Mouse (Mus musculus) urinary bladder, postnatal 4 days (tissue): ENCODE results near the gene Fbxw20.
"Not testable (repeated sequence)": the region's sequence is repeated elsewhere in the genome, so short reads cannot be mapped to it uniquely, and the experiment has no call there.

Source experiments
- DNase-seq, 2 experiments: peaks; one replicate each; pipeline ENCODE4 v3.0.0; 2021 to 2022; ENCODE audit warnings: low spot score in 2 of 2

Fbxw20 gene

GRCm38 (mm10) chr9:109234654-109235053 lies at the start of gene Fbxw20:
Fbxw20 (minus strand) TSS chr9:109234754.
- no peak for DNase-seq

- no peak for DNase-seq
Observed at GRCm38 (mm10) chr9:109263041-109263440, 28.5 kb upstream of the Fbxw20 start.

DNA sequence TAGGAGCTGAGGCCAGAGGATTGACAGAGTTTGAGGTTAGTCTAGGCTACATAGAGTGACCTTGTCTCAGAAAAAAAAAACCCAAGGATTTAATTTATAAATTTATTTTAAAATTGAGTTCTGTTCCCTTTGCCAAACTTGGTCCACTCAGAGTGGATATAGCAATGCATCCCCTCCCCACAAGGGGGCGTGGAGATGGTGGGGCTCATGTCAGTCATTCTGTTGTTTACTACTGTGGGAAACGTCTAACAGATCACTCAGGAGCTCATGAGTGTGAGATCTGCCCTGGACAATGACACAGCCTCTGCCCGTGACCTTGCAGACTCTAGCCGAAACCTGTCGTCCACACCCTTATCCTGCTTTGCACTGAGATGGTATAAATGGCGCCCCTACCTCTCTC lies 16.1 kb downstream of the Fbxw20 start:
- no peak for DNase-seq

DNA sequence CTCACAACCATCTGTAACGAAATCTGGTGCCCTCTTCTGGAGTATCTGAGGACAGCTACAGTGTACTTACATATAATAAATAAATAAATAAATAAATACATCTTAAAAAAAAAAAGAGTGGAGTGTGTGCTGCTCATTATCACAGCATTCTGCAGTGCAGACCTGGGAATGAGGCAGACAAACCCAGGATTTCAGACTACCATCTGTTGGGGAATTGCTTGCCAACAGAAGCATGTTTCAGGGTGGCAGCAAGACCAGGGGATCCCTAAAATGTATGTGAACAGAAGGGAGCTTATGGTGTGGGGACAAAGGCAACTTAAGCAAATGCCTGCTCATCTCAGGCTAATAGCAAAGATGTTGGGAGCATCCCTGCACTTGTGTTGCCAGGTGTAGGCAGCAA lies 33.2 kb downstream of the Fbxw20 start:
- DNase-seq: not testable (repeated sequence)

- DNase-seq: no peak
Observed at GRCm38 (mm10) chr9:109200349-109200748, 34.2 kb downstream of the Fbxw20 start.

GRCm38 (mm10) chr9:109199353-109199752 lies 35.2 kb downstream of the Fbxw20 start:
- no peak for DNase-seq

DNA sequence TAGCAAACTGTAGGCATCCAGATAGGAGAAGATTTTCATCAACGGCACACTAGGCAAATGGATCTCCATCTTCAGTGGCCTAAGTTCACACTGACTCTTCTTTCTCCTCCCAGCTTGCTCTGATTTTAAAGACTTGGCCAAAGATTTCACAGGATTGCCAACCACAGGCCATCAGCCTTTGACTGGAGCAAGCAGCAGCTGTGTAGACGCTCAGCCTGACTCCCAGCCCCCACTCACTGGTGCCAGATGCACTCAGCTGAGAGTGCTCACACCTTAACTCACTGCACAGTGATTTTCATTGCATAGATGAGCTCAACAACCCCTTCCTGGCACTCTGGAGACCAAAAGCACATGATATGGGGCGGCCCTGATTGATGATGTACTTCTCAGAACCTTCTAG lies 38.7 kb downstream of the Fbxw20 start, which contains the start of gene Fbxw13:
Fbxw13 (minus strand) TSS at position 101 of the 400 bp plus-strand sequence.
- DNase-seq: not testable (repeated sequence)

- DNase-seq: no peak
Observed at GRCm38 (mm10) chr9:109177208-109177607, 57.3 kb downstream of the Fbxw20 start.

- DNase-seq: no peak
Observed at GRCm38 (mm10) chr9:109176301-109176700, 58.3 kb downstream of the Fbxw20 start.
